Comparison of ENCODE assay signal across 14 mouse cellular contexts in the genomic region with DNA sequence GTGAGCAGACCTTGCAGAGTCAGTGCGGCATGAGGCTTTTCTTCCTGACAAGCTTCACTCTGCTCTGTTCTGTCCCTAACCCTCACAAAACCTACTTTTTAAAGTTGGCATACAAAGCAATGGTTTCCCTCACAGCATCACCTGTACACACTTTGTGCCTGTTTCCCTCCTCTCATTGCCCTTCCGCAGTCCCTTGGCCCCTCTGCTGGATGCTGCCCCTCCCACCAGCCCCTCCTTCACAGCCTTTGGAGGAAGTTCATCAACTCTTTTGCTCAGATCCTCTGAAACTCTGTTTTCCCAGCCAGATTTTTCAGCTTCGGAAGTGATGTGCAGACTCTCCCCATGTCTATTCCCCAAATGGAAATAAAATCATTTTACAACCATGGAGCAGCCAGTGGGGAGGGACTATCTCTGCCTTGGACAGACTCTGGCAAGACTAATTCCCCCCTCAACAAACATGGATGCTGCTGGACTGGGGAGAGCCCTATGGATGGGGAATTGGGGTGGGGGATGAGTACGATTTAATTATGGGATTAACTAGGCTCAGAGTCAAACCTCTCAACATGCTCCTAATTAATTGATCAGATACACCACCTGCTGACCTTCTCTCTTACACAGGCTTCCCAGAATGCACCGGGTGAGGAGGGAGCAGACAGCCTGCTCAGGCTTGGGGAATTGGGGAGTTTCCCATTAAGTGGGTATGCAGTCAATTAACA.
A peak's percentile ranks its signal among the peaks of the same experiment; 100 is the strongest.
DNase-seq lines count a peak whose midpoint lies in the region; ATAC-seq and TF ChIP-seq lines count a peak whose summit lies in the region.
"Had no signal": no experiment of that assay in that cellular context is flagged by ENCODE, and none has a peak within 500 bp of the region (broad histone marks: within the 10 kb centered on the region; RNA-seq: fewer than 3 reads in every experiment).

No protein-coding gene starts in this region.

- H3K4me2 ChIP-seq in hindbrain, embryonic 14.5 days (replicated peaks) = no peak overlapping the region
- H3K4me2 ChIP-seq in midbrain, postnatal 0 days (ENCODE audit: low read depth, low read length, poor library complexity, severe bottlenecking) = no peak overlapping the region
- H3K4me2 ChIP-seq in liver, embryonic 12.5 days = no peak overlapping the region
- H3K4me2 ChIP-seq: embryonic facial prominence, embryonic 13.5 days had no signal

- ATAC-seq in hindbrain, embryonic 14.5 days (ENCODE audit: low FRiP score) = peak; percentile 92
- peak; percentile 56 for ATAC-seq in midbrain, postnatal 0 days (ENCODE audit: low FRiP score)
- ATAC-seq in liver, embryonic 12.5 days = no peak

- no peak for TF ChIP-seq CTCF in midbrain, postnatal 0 days (IDR thresholded peaks at IDR 0.05)

- 29% methylated on average over 5 of the region's 5 CpGs for WGBS in forebrain, embryonic 10.5 days
- WGBS in hindbrain, embryonic 14.5 days = 37% methylated on average over 5 of the region's 5 CpGs
- WGBS in midbrain, postnatal 0 days = 32% methylated on average over 5 of the region's 5 CpGs
- WGBS in liver, embryonic 12.5 days (ENCODE audit: insufficient replicate concordance) = 60% methylated on average over 5 of the region's 5 CpGs

- H3K27me3 ChIP-seq in forebrain, embryonic 10.5 days (ENCODE audit: poor library complexity, severe bottlenecking) = peaks cover 60% of the 10 kb centered on the region
- H3K27me3 ChIP-seq in hindbrain, embryonic 14.5 days (ENCODE audit: control insufficient read depth, insufficient read depth, low read length) = no peaks in the 10 kb centered on the region
- no peaks in the 10 kb centered on the region for H3K27me3 ChIP-seq in midbrain, postnatal 0 days (ENCODE audit: insufficient read depth, low read length)
- H3K27me3 ChIP-seq in liver, embryonic 12.5 days (replicated peaks) = no peaks in the 10 kb centered on the region
- H3K27me3 ChIP-seq: embryonic facial prominence, embryonic 13.5 days had no signal

- H3K9me3 ChIP-seq in forebrain, embryonic 10.5 days = no peaks in the 10 kb centered on the region
- H3K9me3 ChIP-seq in hindbrain, embryonic 14.5 days (ENCODE audit: control insufficient read depth, low read length) = no peaks in the 10 kb centered on the region
- no peaks in the 10 kb centered on the region for H3K9me3 ChIP-seq in midbrain, postnatal 0 days (ENCODE audit: low read length)
- no peaks in the 10 kb centered on the region for H3K9me3 ChIP-seq in liver, embryonic 12.5 days (replicated peaks)
- H3K9me3 ChIP-seq: embryonic facial prominence, embryonic 13.5 days had no signal

- no peak overlapping the region for H3K27ac ChIP-seq in forebrain, embryonic 10.5 days
- H3K27ac ChIP-seq in hindbrain, embryonic 14.5 days = no peak overlapping the region
- H3K27ac ChIP-seq in midbrain, postnatal 0 days (ENCODE audit: low read depth, low read length) = no peak overlapping the region
- H3K27ac ChIP-seq in liver, embryonic 12.5 days = no peak overlapping the region
- H3K27ac ChIP-seq: embryonic facial prominence, embryonic 13.5 days; left cerebral cortex, adult 2 months; liver, embryonic 14.5 days; macrophage had no signal

- no peak overlapping the region for H3K9ac ChIP-seq in hindbrain, embryonic 14.5 days
- H3K9ac ChIP-seq in midbrain, postnatal 0 days (replicated peaks; ENCODE audit: low read length, poor library complexity, severe bottlenecking) = no peak overlapping the region
- no peak overlapping the region for H3K9ac ChIP-seq in liver, embryonic 12.5 days
- H3K9ac ChIP-seq: embryonic facial prominence, embryonic 13.5 days; liver, embryonic 14.5 days had no signal

- DNase-seq in embryo, embryonic 11 days = peak; percentile 34
- DNase-seq in forebrain, embryonic 10.5 days (ENCODE audit: extremely low spot score, low spot score) = peak; percentile 42
- DNase-seq in hindbrain, embryonic 14.5 days (ENCODE audit: low spot score) = peak; percentile 57
- DNase-seq in midbrain, postnatal 0 days (ENCODE audit: low spot score) = peak; percentile 72
- no peak for DNase-seq in cerebellum, postnatal 4 days (ENCODE audit: low spot score in 2 of 2)
- DNase-seq in testis, postnatal 14 days (ENCODE audit: low spot score) = no peak
- DNase-seq: adrenal gland, postnatal 14 days; heart, adult 18-20 months; right cerebral cortex, postnatal 14 days had no signal

- no peak overlapping the region for H3K4me3 ChIP-seq in forebrain, embryonic 10.5 days
- no peak overlapping the region for H3K4me3 ChIP-seq in hindbrain, embryonic 14.5 days (replicated peaks; ENCODE audit: low read length)
- H3K4me3 ChIP-seq in midbrain, postnatal 0 days (ENCODE audit: low read depth, low read length) = no peak overlapping the region
- no peak overlapping the region for H3K4me3 ChIP-seq in liver, embryonic 12.5 days
- H3K4me3 ChIP-seq: embryonic facial prominence, embryonic 13.5 days; left cerebral cortex, adult 2 months had no signal

- H3K4me1 ChIP-seq in forebrain, embryonic 10.5 days = peaks cover 23% of the 10 kb centered on the region
- peaks cover 21% of the 10 kb centered on the region for H3K4me1 ChIP-seq in hindbrain, embryonic 14.5 days (replicated peaks; ENCODE audit: control insufficient read depth, insufficient read depth, low read length)
- H3K4me1 ChIP-seq in midbrain, postnatal 0 days (ENCODE audit: insufficient read depth, low read length) = no peaks in the 10 kb centered on the region
- H3K4me1 ChIP-seq in liver, embryonic 12.5 days = no peaks in the 10 kb centered on the region
- H3K4me1 ChIP-seq: embryonic facial prominence, embryonic 13.5 days had no signal

- no peaks in the 10 kb centered on the region for H3K36me3 ChIP-seq in forebrain, embryonic 10.5 days (replicated peaks)
- no peaks in the 10 kb centered on the region for H3K36me3 ChIP-seq in hindbrain, embryonic 14.5 days (replicated peaks; ENCODE audit: control insufficient read depth, insufficient read depth)
- no peaks in the 10 kb centered on the region for H3K36me3 ChIP-seq in midbrain, postnatal 0 days (ENCODE audit: insufficient read depth, low read length)
- no peaks in the 10 kb centered on the region for H3K36me3 ChIP-seq in liver, embryonic 12.5 days
- H3K36me3 ChIP-seq: embryonic facial prominence, embryonic 13.5 days had no signal

Comparison
In these comparisons a context has a peak if more than half of its experiments do, and no peak if none do; other contexts are left out.
1. DNase-seq: peak in embryo, embryonic 11 days (single experiment), forebrain, embryonic 10.5 days (single experiment), hindbrain, embryonic 14.5 days (single experiment) and midbrain, postnatal 0 days (single experiment); none in cerebellum, postnatal 4 days (0 of 2) and testis, postnatal 14 days (single experiment).